Comparison of ENCODE assay signal across 8 mouse cellular contexts in genomic region chr19:57193958-57194357, GRCm38 (mm10).
DNase-seq lines count a peak whose midpoint lies in the region; ATAC-seq lines count a peak whose summit lies in the region.

No protein-coding gene starts in this region.

- no peak overlapping the region for H3K4me3 ChIP-seq in neural tube, embryonic 11.5 days (ENCODE audit: low read depth, low read length)
- no peak overlapping the region for H3K4me3 ChIP-seq in lung, embryonic 16.5 days (ENCODE audit: low read length)
- no peak overlapping the region for H3K4me3 ChIP-seq in forebrain, embryonic 10.5 days

- no peaks in the 10 kb centered on the region for H3K36me3 ChIP-seq in neural tube, embryonic 11.5 days (ENCODE audit: control insufficient read depth, insufficient read depth, low read length)
- no peaks in the 10 kb centered on the region for H3K36me3 ChIP-seq in lung, embryonic 16.5 days (ENCODE audit: control insufficient read depth, insufficient read depth, low read length)
- H3K36me3 ChIP-seq in forebrain, embryonic 10.5 days (replicated peaks), result no peaks in the 10 kb centered on the region

- no peak for ATAC-seq in neural tube, embryonic 11.5 days (ENCODE audit: insufficient read depth, low FRiP score, low TSS enrichment)
- 0 out of 2 replicates have a peak, but pooled peaks have one; percentile 8 for ATAC-seq in lung, embryonic 16.5 days (ENCODE audit: low read depth)
- ATAC-seq in erythroid progenitor cell, adult 5-6 weeks (replicated peaks; ENCODE audit: low FRiP score, poor library complexity, severe bottlenecking), result no peak

- H3K4me1 ChIP-seq in neural tube, embryonic 11.5 days (ENCODE audit: control insufficient read depth, insufficient read depth, low read length), result peaks cover 15% of the 10 kb centered on the region; the same call in 1 of the 2 replicates
- peaks cover 17% of the 10 kb centered on the region for H3K4me1 ChIP-seq in lung, embryonic 16.5 days (replicated peaks; ENCODE audit: control insufficient read depth, insufficient read depth, low read length)
- peaks cover 26% of the 10 kb centered on the region for H3K4me1 ChIP-seq in forebrain, embryonic 10.5 days

- H3K27ac ChIP-seq in neural tube, embryonic 11.5 days (ENCODE audit: low read depth, low read length), result no peak overlapping the region
- no peak overlapping the region for H3K27ac ChIP-seq in lung, embryonic 16.5 days (ENCODE audit: low read length)
- no peak overlapping the region for H3K27ac ChIP-seq in forebrain, embryonic 10.5 days

- H3K27me3 ChIP-seq in neural tube, embryonic 11.5 days (ENCODE audit: control insufficient read depth, insufficient read depth, low read length), result no peaks in the 10 kb centered on the region
- peaks cover 10% of the 10 kb centered on the region; the same call in 1 of the 2 replicates for H3K27me3 ChIP-seq in lung, embryonic 16.5 days (ENCODE audit: control insufficient read depth, insufficient read depth, low read depth, low read length)
- H3K27me3 ChIP-seq in forebrain, embryonic 10.5 days (ENCODE audit: poor library complexity, severe bottlenecking), result peaks cover 46% of the 10 kb centered on the region

- 83% methylated on average over 6 of the region's 6 CpGs for WGBS in neural tube, embryonic 11.5 days
- 82% methylated on average over 6 of the region's 6 CpGs for WGBS in lung, embryonic 16.5 days
- 88% methylated on average over 6 of the region's 6 CpGs for WGBS in forebrain, embryonic 10.5 days

- no peaks in the 10 kb centered on the region for H3K9me3 ChIP-seq in neural tube, embryonic 11.5 days (ENCODE audit: control insufficient read depth, low read length)
- no peaks in the 10 kb centered on the region for H3K9me3 ChIP-seq in lung, embryonic 16.5 days (ENCODE audit: control insufficient read depth, low read length)
- no peaks in the 10 kb centered on the region for H3K9me3 ChIP-seq in forebrain, embryonic 10.5 days

- DNase-seq in adrenal gland, postnatal 10 days, result peak; percentile 55
- DNase-seq in adrenal gland, adult 8-10 months, result no peak
- peak; percentile 47 for DNase-seq in neural tube, embryonic 11.5 days (ENCODE audit: low spot score)
- no peak for DNase-seq in neural tube, embryonic 10.5 days (ENCODE audit: extremely low spot score, low spot score)
- peak; percentile 65 for DNase-seq in forelimb bud, embryonic 11.5 days (ENCODE audit: low read depth, low spot score)
- no peak for DNase-seq in forebrain, embryonic 10.5 days (ENCODE audit: extremely low spot score, low spot score)

- no peak overlapping the region for H3K4me2 ChIP-seq in neural tube, embryonic 11.5 days (ENCODE audit: low read depth)
- H3K4me2 ChIP-seq in lung, embryonic 16.5 days (ENCODE audit: low read depth, low read length), result no peak overlapping the region

- H3K9ac ChIP-seq in neural tube, embryonic 11.5 days (ENCODE audit: low read length), result no peak overlapping the region
- no peak overlapping the region for H3K9ac ChIP-seq in lung, embryonic 16.5 days (ENCODE audit: low read length)

Comparison
In these comparisons a context has a peak if more than half of its experiments do, and no peak if none do; other contexts are left out.
1. DNase-seq: peak in adrenal gland, postnatal 10 days (single experiment), neural tube, embryonic 11.5 days (single experiment) and forelimb bud, embryonic 11.5 days (single experiment); none in adrenal gland, adult 8-10 months (single experiment), neural tube, embryonic 10.5 days (single experiment) and forebrain, embryonic 10.5 days (single experiment).